Mouse (Mus musculus): ENCODE measurements around the gene Eya3.

- no peak for TF ChIP-seq GATA1 (IDR thresholded peaks at IDR 0.05; ENCODE audit: low read length)
- TF ChIP-seq TAL1 (IDR thresholded peaks at IDR 0.05; ENCODE audit: low read length), result no peak
Measured at GRCm38 (mm10) chr4:132636554-132636953, 2.2 kb upstream of the Eya3 start.

Data from erythroblast, embryonic 14.5 days (primary cell).